Mouse (Mus musculus) midbrain, embryonic 14.5 days (tissue): Measurements from ENCODE around the gene Hmga2. TPM values are rescaled to one million over a fixed set of nuclear protein-coding genes. Genes with fewer than 3 reads are reported as not detected.

ENCODE experiments used
- ATAC-seq: fragments of 200-750 bp; cut with Nextera tagmentation; 2 replicates; pipeline ENCODE4 v1.8.0; 2017; ENCODE audit warnings: moderate number of reproducible peaks, moderate library complexity; ENCODE audit not compliant: low FRiP score, low TSS enrichment
- DNase-seq: peaks from one replicate; pipeline ENCODE4 v3.0.0-alpha.2; 2015
- H3K27ac ChIP-seq: fragments of 300-500 bp; sonication (generic); replicated peaks from 2 replicates; pipeline ENCODE4 v1.5.1; 2014; ENCODE audit warnings: mild to moderate bottlenecking, low read depth, low read length, moderate library complexity
- H3K27me3 ChIP-seq: fragments of 300-500 bp; sonication (generic); 2 replicates; pipeline ENCODE4 v1.6.1; 2014; ENCODE audit warnings: low read length, control low read depth, mixed read lengths; ENCODE audit not compliant: control insufficient read depth, insufficient read depth
- H3K36me3 ChIP-seq: fragments of 300-500 bp; sonication (generic); 2 replicates; pipeline ENCODE4 v1.6.1; 2014; ENCODE audit warnings: low read length, control low read depth; ENCODE audit not compliant: control insufficient read depth, insufficient read depth
- H3K4me1 ChIP-seq: fragments of 300-500 bp; sonication (generic); 2 replicates; pipeline ENCODE4 v1.6.1; 2014; ENCODE audit warnings: mild to moderate bottlenecking, antibody characterized with exemption, low read length, control low read depth; ENCODE audit not compliant: control insufficient read depth, insufficient read depth
- H3K4me2 ChIP-seq: fragments of 300-500 bp; sonication (generic); 2 replicates; pipeline ENCODE4 v1.6.1; 2014; ENCODE audit warnings: mild to moderate bottlenecking, low read length, moderate library complexity
- H3K4me3 ChIP-seq: fragments of 300-500 bp; sonication (generic); replicated peaks from 2 replicates; pipeline ENCODE4 v1.5.1; 2014; ENCODE audit warnings: low read depth, low read length
- H3K9ac ChIP-seq: fragments of 300-500 bp; sonication (generic); replicated peaks from 2 replicates; pipeline ENCODE4 v1.6.1; 2014; ENCODE audit warnings: mild to moderate bottlenecking, low read length, moderate library complexity
- H3K9me3 ChIP-seq: fragments of 300-500 bp; sonication (generic); 2 replicates; pipeline ENCODE4 v1.6.1; 2016; ENCODE audit warnings: low read length, control low read depth, mixed read lengths; ENCODE audit not compliant: control insufficient read depth
- WGBS: fragments of 180-500 bp; shearing (Covaris S2); extraction: QIAGEN DNeasy Blood & Tissue Kit; methylation state at CpG from one replicate; pipeline ENCODE4 v1.1.7; 2014; 5-methylcytosine and 5-hydroxymethylcytosine counted together
- microRNA counts: library from miRNA; unstranded; fragments of <30 nt; microRNA quantifications from one replicate; lab custom pipeline; 2016
- microRNA-seq: library from miRNA; unstranded; fragments of <30 nt; microRNA quantifications from one replicate; pipeline ENCODE4, GENCODE M21; 2016
- polyA plus RNA-seq: library from polyadenylated mRNA; unstranded; fragments of >200 nt; fragmentation: Nextera tagmentation; extraction: Ambion mirVana; gene quantifications from 2 replicates; pipeline ENCODE4 v1.2.1, GENCODE M21; 2014

Hmga2 gene
- polyA plus RNA-seq, 1 experiment from 2014 or later, result 2.6 TPM

GRCm38 (mm10) chr10:120322815-120323214 is 153.5 kb downstream of the Hmga2 start:
- H3K4me1 ChIP-seq, result no peaks in the 10 kb centered on the region
- H3K9me3 ChIP-seq, result peaks cover 3% of the 10 kb centered on the region; the same call in 1 of the 2 replicates
- no peak overlapping the region for H3K27ac ChIP-seq
- no peaks in the 10 kb centered on the region for H3K27me3 ChIP-seq
- H3K4me3 ChIP-seq, result no peak overlapping the region
- WGBS, result 94% methylated on average over 8 of the region's 8 CpGs
- ATAC-seq, result no peak
- H3K9ac ChIP-seq, result no peak overlapping the region
- H3K4me2 ChIP-seq, result no peak overlapping the region
- DNase-seq, result no peak
- no peaks in the 10 kb centered on the region for H3K36me3 ChIP-seq

GRCm38 (mm10) chr10:120319614-120320013 is 156.7 kb downstream of the Hmga2 start:
- peaks cover 3% of the 10 kb centered on the region; the same call in 1 of the 2 replicates for H3K9me3 ChIP-seq
- H3K4me1 ChIP-seq, result no peaks in the 10 kb centered on the region
- no peak for DNase-seq
- ATAC-seq, result no peak
- 92% methylated on average over 12 of the region's 12 CpGs for WGBS
- H3K27ac ChIP-seq, result no peak overlapping the region
- no peak overlapping the region for H3K4me3 ChIP-seq
- H3K36me3 ChIP-seq, result no peaks in the 10 kb centered on the region
- no peak overlapping the region for H3K9ac ChIP-seq
- H3K27me3 ChIP-seq, result no peaks in the 10 kb centered on the region
- no peak overlapping the region for H3K4me2 ChIP-seq

MicroRNAs encoded within 50 kb of the gene (microRNA counts, 519-probe panel; counts per million panel counts)
- not detected for microRNA mmu-miR-763 (lab: Ali Mortazavi, UCI)

Small RNA genes lying within 50 kb of the gene (microRNA-seq; reads per million reads assigned to microRNA genes)
- not detected for gene Mir763

Other genes with a start within 250 kb of the Hmga2 start
- gene Llph, start 249.4 kb downstream of the Hmga2 start, polyA plus RNA-seq, result 39.6 and 40.7 TPM in 2 replicates